Mouse (Mus musculus): ENCODE data around the gene Olfr118. TPM values are rescaled to one million over a fixed set of nuclear protein-coding genes. Genes with fewer than 3 reads are reported as not detected.

The Olfr118 gene
- not detected in 2 replicates for polyA plus RNA-seq (2012; rRNA removed)

GRCm38 (mm10) chr17:37666688-37667087 lies at the start of gene Olfr118:
Olfr118 (plus strand) TSS chr17:37666988.

GRCm38 (mm10) chr17:37627009-37627408 lies 39.8 kb upstream of the Olfr118 start, which contains the start of the genes Olfr115 and Olfr116:
Olfr115 (minus strand) TSS chr17:37627109.
Olfr116 (minus strand) TSS chr17:37627199.

GRCm38 (mm10) chr17:37663682-37664081 lies 3.1 kb upstream of the Olfr118 start, which contains the start of gene Olfr117:
Olfr117 (minus strand) TSS chr17:37663782.

GRCm38 (mm10) chr17:37696264-37696663 lies 29.5 kb downstream of the Olfr118 start, which contains the start of gene Olfr119:
Olfr119 (plus strand) TSS chr17:37696564.

GRCm38 (mm10) chr17:37721508-37721907 lies 54.7 kb downstream of the Olfr118 start, which contains the start of gene Olfr120:
Olfr120 (plus strand) TSS chr17:37721808.

Other genes starting within 250 kb of the Olfr118 start
- not detected in 2 replicates for gene Olfr108, start 221.5 kb upstream of the Olfr118 start, polyA plus RNA-seq (2012; rRNA removed)
- gene Olfr109, start 208.1 kb upstream of the Olfr118 start, polyA plus RNA-seq (2012; rRNA removed) = not detected in 2 replicates
- gene H2-M2, start 183.4 kb upstream of the Olfr118 start, polyA plus RNA-seq (2012; rRNA removed) = not detected in 2 replicates
- gene Olfr110, start 174.5 kb upstream of the Olfr118 start, polyA plus RNA-seq (2012; rRNA removed) = not detected in 2 replicates
- gene Olfr111, start 159.0 kb upstream of the Olfr118 start, polyA plus RNA-seq (2012; rRNA removed) = 0.04 and 0.10 TPM in 2 replicates
- gene Olfr112, start 97.5 kb upstream of the Olfr118 start, polyA plus RNA-seq (2012; rRNA removed) = not detected in 2 replicates
- gene Olfr113, start 89.3 kb upstream of the Olfr118 start, polyA plus RNA-seq (2012; rRNA removed) = not detected in 2 replicates
- not detected in 2 replicates for gene Olfr114, start 74.2 kb upstream of the Olfr118 start, polyA plus RNA-seq (2012; rRNA removed)
- gene Olfr115, start 39.9 kb upstream of the Olfr118 start, polyA plus RNA-seq (2012; rRNA removed) = not detected in 2 replicates
- not detected in 2 replicates for gene Olfr116, start 39.8 kb upstream of the Olfr118 start, polyA plus RNA-seq (2012; rRNA removed)
- not detected in 2 replicates for gene Olfr117, start 3.2 kb upstream of the Olfr118 start, polyA plus RNA-seq (2012; rRNA removed)
- gene Olfr119, start 29.6 kb downstream of the Olfr118 start, polyA plus RNA-seq (2012; rRNA removed) = not detected in 2 replicates
- not detected in 2 replicates for gene Olfr120, start 54.8 kb downstream of the Olfr118 start, polyA plus RNA-seq (2012; rRNA removed)
- not detected in 2 replicates for gene Olfr121, start 81.9 kb downstream of the Olfr118 start, polyA plus RNA-seq (2012; rRNA removed)
- not detected in 2 replicates for gene Olfr122, start 101.6 kb downstream of the Olfr118 start, polyA plus RNA-seq (2012; rRNA removed)
- not detected in 2 replicates for gene Olfr123, start 126.5 kb downstream of the Olfr118 start, polyA plus RNA-seq (2012; rRNA removed)
- gene Olfr124, start 132.9 kb downstream of the Olfr118 start, polyA plus RNA-seq (2012; rRNA removed) = not detected in 2 replicates
- gene Olfr125, start 166.0 kb downstream of the Olfr118 start, polyA plus RNA-seq (2012; rRNA removed) = not detected in 2 replicates
- not detected in 2 replicates for gene Olfr126, start 180.5 kb downstream of the Olfr118 start, polyA plus RNA-seq (2012; rRNA removed)
- gene Olfr127, start 233.4 kb downstream of the Olfr118 start, polyA plus RNA-seq (2012; rRNA removed) = not detected in 2 replicates